40 mouse cellular contexts compared by ENCODE assay signal in the genomic region with DNA sequence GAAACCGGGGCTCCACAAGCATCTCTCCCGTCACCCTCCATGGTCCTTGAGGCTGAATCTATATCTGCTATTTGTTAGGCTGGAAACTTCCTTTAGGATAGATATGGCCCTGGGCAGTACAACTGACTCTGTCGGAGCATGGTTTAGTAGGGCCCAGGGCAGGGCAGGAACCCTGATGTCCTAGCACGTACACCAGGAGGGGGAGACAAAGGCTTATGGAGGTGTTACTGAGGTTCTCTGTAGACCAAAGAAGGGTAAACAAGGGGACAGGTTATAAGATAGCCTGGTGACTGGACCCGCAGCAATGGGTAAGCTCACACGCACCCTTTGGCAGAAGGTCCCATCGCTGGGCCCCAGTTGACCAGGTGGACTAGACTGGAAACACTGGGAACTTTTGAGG. TPM values are rescaled to one million over a fixed set of nuclear protein-coding genes. Genes with fewer than 3 reads are reported as not detected.
DNase-seq lines count a peak whose midpoint lies in the region; ATAC-seq and TF ChIP-seq lines count a peak whose summit lies in the region.
"Had no signal": no experiment of that assay in that cellular context is flagged by ENCODE, and none has a peak within 500 bp of the region (broad histone marks: within the 10 kb centered on the region; RNA-seq: fewer than 3 reads in every experiment).

No protein-coding gene starts in this region.

- H3K4me2 ChIP-seq in liver, postnatal 0 days (ENCODE audit: low read depth, low read length): no peak overlapping the region
- H3K4me2 ChIP-seq in CH12.LX (ENCODE audit: insufficient read depth, low read depth, poor library complexity, severe bottlenecking): no peak overlapping the region
- H3K4me2 ChIP-seq: embryonic facial prominence, embryonic 12.5 days; heart, embryonic 15.5 days; kidney, embryonic 15.5 days; liver, embryonic 12.5 days; midbrain, embryonic 12.5 days had no signal

- no peak for TF ChIP-seq EP300 in liver, postnatal 0 days (IDR thresholded peaks at IDR 0.05; ENCODE audit: low read depth)
- TF ChIP-seq EP300 in CH12.LX (IDR thresholded peaks at IDR 0.05; ENCODE audit: low read length): no peak

- H3K4me1 ChIP-seq in kidney, adult 2 months (ENCODE audit: control insufficient read depth, insufficient read depth, low read length): peaks cover 4% of the 10 kb centered on the region; the same call in 1 of the 2 replicates
- H3K4me1 ChIP-seq in liver, postnatal 0 days (ENCODE audit: insufficient read depth): peaks cover 13% of the 10 kb centered on the region; the same call in 1 of the 2 replicates
- peaks cover 3 to 23% of the 10 kb centered on the region in 2 experiments; a peak in 3 of 4 replicates for H3K4me1 ChIP-seq in CH12.LX (ENCODE audit: control insufficient read depth in 1 of 2, insufficient read depth in 2 of 2)

- in situ Hi-C loops in CH12.LX (cut with MboI; ENCODE audit: low pct_ligation_motif_present, low pct_unique_long_range_greater_than_20kb, low sequenced_read_pairs): no loop called here

- H3K9me3 ChIP-seq in liver, postnatal 0 days (ENCODE audit: low read length): no peaks in the 10 kb centered on the region
- no peaks in the 10 kb centered on the region for H3K9me3 ChIP-seq in CH12.LX (replicated peaks; ENCODE audit: low read length)
- H3K9me3 ChIP-seq: embryonic facial prominence, embryonic 12.5 days; G1E; heart, embryonic 10.5 days; heart, embryonic 15.5 days; kidney, embryonic 15.5 days; liver, embryonic 12.5 days; megakaryocyte, embryonic 14.5 days; midbrain, embryonic 12.5 days had no signal

- H3K27ac ChIP-seq in kidney, adult 2 months (ENCODE audit: insufficient read depth, low read depth, low read length): no peak overlapping the region
- no peak overlapping the region for H3K27ac ChIP-seq in liver, postnatal 0 days (ENCODE audit: low read depth)
- no peak overlapping the region for H3K27ac ChIP-seq in CH12.LX (ENCODE audit: insufficient read depth, low read depth)
- H3K27ac ChIP-seq: embryonic facial prominence, embryonic 12.5 days; heart, embryonic 10.5 days; heart, embryonic 15.5 days; kidney, embryonic 15.5 days; liver, embryonic 12.5 days; midbrain, embryonic 12.5 days had no signal

- no peaks in the 10 kb centered on the region for H3K36me3 ChIP-seq in kidney, adult 2 months (ENCODE audit: control insufficient read depth, insufficient read depth, low read length)
- no peaks in the 10 kb centered on the region for H3K36me3 ChIP-seq in liver, postnatal 0 days (replicated peaks; ENCODE audit: insufficient read depth, low read length)
- H3K36me3 ChIP-seq in CH12.LX (replicated peaks in 1 of 2; ENCODE audit: control insufficient read depth in 1 of 2, insufficient read depth in 1 of 2, low read length in 1 of 2): no peaks in the 10 kb centered on the region
- H3K36me3 ChIP-seq: embryonic facial prominence, embryonic 12.5 days; G1E; heart, embryonic 10.5 days; heart, embryonic 15.5 days; kidney, embryonic 15.5 days; liver, embryonic 12.5 days; midbrain, embryonic 12.5 days had no signal

- no peak overlapping the region for H3K9ac ChIP-seq in liver, postnatal 0 days (replicated peaks)
- no peak overlapping the region for H3K9ac ChIP-seq in CH12.LX (ENCODE audit: insufficient read depth, low read depth)
- H3K9ac ChIP-seq: embryonic facial prominence, embryonic 12.5 days; heart, embryonic 15.5 days; kidney, embryonic 15.5 days; liver, embryonic 12.5 days; midbrain, embryonic 12.5 days had no signal

- H3K79me2 ChIP-seq in CH12.LX (replicated peaks; ENCODE audit: control insufficient read depth, extremely low read depth, insufficient read depth, poor library complexity, severe bottlenecking): no peaks in the 10 kb centered on the region

- no peaks in the 10 kb centered on the region for H3K27me3 ChIP-seq in kidney, adult 2 months (replicated peaks; ENCODE audit: control insufficient read depth, insufficient read depth, low read length)
- peaks cover 6% of the 10 kb centered on the region; the same call in 1 of the 2 replicates for H3K27me3 ChIP-seq in liver, postnatal 0 days (ENCODE audit: insufficient read depth, low read length)
- H3K27me3 ChIP-seq in CH12.LX (replicated peaks): peaks cover 50% of the 10 kb centered on the region
- H3K27me3 ChIP-seq: heart, embryonic 15.5 days; Patski had no signal

- TF ChIP-seq CTCF in kidney, adult 2 months (conservative IDR thresholded peaks at IDR 0.05; ENCODE audit: insufficient read depth, insufficient read length, low read depth, low read length): 0 out of 2 replicates have a peak, but pooled peaks have one; percentile 3
- peak; percentile 24; the same call in 1 of the 2 replicates for TF ChIP-seq CTCF in liver, postnatal 0 days (IDR thresholded peaks at IDR 0.05; ENCODE audit: low read depth)
- TF ChIP-seq CTCF in CH12.LX (conservative IDR thresholded peaks at IDR 0.05 in 1 of 2, IDR thresholded peaks at IDR 0.05 in 1 of 2; ENCODE audit: low read depth in 2 of 2, low read length in 2 of 2): peak in 1 of 2 experiments; percentile 64; a peak in 2 of 4 replicates

- ATAC-seq in liver, postnatal 0 days: no peak
- ATAC-seq: forebrain, embryonic 16.5 days; hindbrain, embryonic 16.5 days; liver, embryonic 12.5 days; Patski had no signal

- 90% methylated on average over 7 of the region's 7 CpGs for WGBS in kidney, adult 2 months
- 77% methylated on average over 7 of the region's 7 CpGs for WGBS in liver, postnatal 0 days (ENCODE audit: insufficient replicate concordance)

- TF ChIP-seq RAD21 in CH12.LX (IDR thresholded peaks at IDR 0.05; ENCODE audit: low read depth, low read length): peak; percentile 61

- TF ChIP-seq POLR2A in kidney, adult 2 months (IDR thresholded peaks at IDR 0.05; ENCODE audit: low read depth, low read length): no peak
- no peak for TF ChIP-seq POLR2A in CH12.LX (IDR thresholded peaks at IDR 0.05; ENCODE audit: low read depth, low read length)

- no peak for DNase-seq in kidney, adult 2 months
- DNase-seq in kidney, adult 8-10 months: no peak
- DNase-seq in liver, postnatal 0 days: no peak
- DNase-seq in liver (no peak), 3T3-L1 (ENCODE audit: low read depth, low spot score) (peak; percentile 23), CH12.LX (ENCODE audit: extremely low read depth) (no peak)
- no peak for DNase-seq in right cerebral cortex, postnatal 25 days
- DNase-seq: cerebellum, adult 8-10 months; cerebellum, postnatal 36 days; gastrocnemius, postnatal 14 days; layer of hippocampus, postnatal 36 days; lung, postnatal 4 days; right cerebral cortex, adult 18-20 months; right cerebral cortex, postnatal 4 days; thymus, adult 2 months; thymus, postnatal 36 days had no signal

- dilution Hi-C loops in CH12.LX (cut with MboI; ENCODE audit: extremely low pct_ligation_motif_present, extremely low pct_unique_long_range_greater_than_20kb, low sequenced_read_pairs): no loop called here

- no peak overlapping the region for H3K4me3 ChIP-seq in kidney, adult 2 months (ENCODE audit: insufficient read depth, low read depth, low read length)
- no peak overlapping the region for H3K4me3 ChIP-seq in liver, postnatal 0 days (ENCODE audit: low read depth, low read length)
- H3K4me3 ChIP-seq in CH12.LX (replicated peaks in 1 of 3; ENCODE audit: low read depth in 2 of 3, low read length in 2 of 3, poor library complexity in 1 of 3): no peak overlapping the region
- H3K4me3 ChIP-seq: embryonic facial prominence, embryonic 12.5 days; erythroblast, embryonic 14.5 days; heart, embryonic 10.5 days; heart, embryonic 15.5 days; kidney, embryonic 15.5 days; liver, embryonic 12.5 days; megakaryocyte, embryonic 14.5 days; midbrain, embryonic 12.5 days had no signal

TF ChIP-seq in CH12.LX, 34 proteins besides CTCF, POLR2A, EP300 and RAD21:
- TF ChIP-seq ZMIZ1 (IDR thresholded peaks at IDR 0.05; ENCODE audit: low read depth, low read length) (no peak), CHD1 (IDR thresholded peaks at IDR 0.05; ENCODE audit: low read depth, low read length) (no peak), ZKSCAN1 (IDR thresholded peaks at IDR 0.05; ENCODE audit: borderline replicate concordance, low read depth, low read length) (no peak), PAX5 (IDR thresholded peaks at IDR 0.05; ENCODE audit: low read length) (no peak), IRF4 (IDR thresholded peaks at IDR 0.05; ENCODE audit: low read depth, low read length) (no peak), UBTF (IDR thresholded peaks at IDR 0.05; ENCODE audit: low read depth, low read length) (no peak), SMC3 (IDR thresholded peaks at IDR 0.05; ENCODE audit: low read depth, low read length) (peak; percentile 69), NRF1 (IDR thresholded peaks at IDR 0.05; ENCODE audit: low read depth, low read length) (no peak)

RNA-seq across cellular contexts. Expression of gene Prss42, which starts 19.4 kb away (rescaled TPM):
- not detected in 2 replicates for polyA plus RNA-seq in kidney, adult 2 months (2012; rRNA removed)
- polyA plus RNA-seq in liver, postnatal 0 days (2015; fragmentation: Nextera tagmentation; extraction: Ambion mirVana): not detected in 2 replicates
- total RNA-seq in CH12.LX (2012; rRNA removed) (0.29 and 0.34 TPM in 2 replicates), CH12.LX (2014; rRNA removed) (0.28 TPM in 1 of 2 replicates, not detected in the other)
- 1.1 and 1.2 TPM in 2 replicates for polyA plus RNA-seq in CH12.LX (2012; ENCODE audit: insufficient read length, low read depth)
- total RNA-seq: adrenal gland, postnatal 10 days; gastrocnemius, postnatal 14 days; granulocyte monocyte progenitor cell, adult 5-6 weeks; heart, postnatal 25 days; layer of hippocampus, postnatal 36 days; left cerebral cortex, postnatal 10 days had no signal
- polyA plus RNA-seq: C2C12; embryonic facial prominence, embryonic 12.5 days; erythroblast, embryonic 14.5 days; forebrain, embryonic 11.5 days; forebrain, embryonic 16.5 days; heart, embryonic 10.5 days; hindbrain, embryonic 11.5 days; hindbrain, embryonic 16.5 days; intestine, embryonic 14.5 days; kidney, embryonic 15.5 days; limb, embryonic 11.5 days; liver, embryonic 12.5 days; lung, embryonic 16.5 days; midbrain, embryonic 12.5 days; neural tube, embryonic 11.5 days; Patski; spleen, adult 2 months; thymus, adult 2 months had no signal

RNA-seq across cellular contexts. Expression of gene Pth1r, which starts 31.6 kb away (rescaled TPM):
- 740 and 847 TPM in 2 replicates for polyA plus RNA-seq in kidney, adult 2 months (2012; rRNA removed)
- 5.2 and 5.3 TPM in 2 replicates for polyA plus RNA-seq in liver, postnatal 0 days (2015; fragmentation: Nextera tagmentation; extraction: Ambion mirVana)
- total RNA-seq in CH12.LX (2012; rRNA removed) (0.34 and 0.76 TPM in 2 replicates), CH12.LX (2014; rRNA removed) (not detected in 2 replicates)
- 0.10 and 0.35 TPM in 2 replicates for polyA plus RNA-seq in CH12.LX (2012; ENCODE audit: insufficient read length, low read depth)
- total RNA-seq: G1E had no signal
- polyA plus RNA-seq: erythroblast, embryonic 14.5 days had no signal

RNA-seq across cellular contexts. Expression of gene Prss44, which starts 35.2 kb away (rescaled TPM):
- polyA plus RNA-seq in kidney, adult 2 months (2012; rRNA removed): not detected in 2 replicates
- polyA plus RNA-seq in liver, postnatal 0 days (2015; fragmentation: Nextera tagmentation; extraction: Ambion mirVana): not detected in 2 replicates
- total RNA-seq in CH12.LX (2012; rRNA removed) (not detected in 2 replicates), CH12.LX (2014; rRNA removed) (not detected in 2 replicates)
- 0.14 and 0.17 TPM in 2 replicates for polyA plus RNA-seq in CH12.LX (2012; ENCODE audit: insufficient read length, low read depth)
- total RNA-seq: adrenal gland, postnatal 10 days; gastrocnemius, postnatal 14 days; granulocyte monocyte progenitor cell, adult 5-6 weeks; heart, postnatal 25 days; layer of hippocampus, postnatal 36 days; left cerebral cortex, postnatal 10 days had no signal
- polyA plus RNA-seq: C2C12; embryonic facial prominence, embryonic 12.5 days; forebrain, embryonic 11.5 days; forebrain, embryonic 16.5 days; G1E; heart, embryonic 10.5 days; heart, embryonic 15.5 days; hindbrain, embryonic 11.5 days; hindbrain, embryonic 16.5 days; intestine, embryonic 14.5 days; kidney, embryonic 15.5 days; limb, embryonic 11.5 days; liver, embryonic 12.5 days; lung, embryonic 16.5 days; midbrain, embryonic 12.5 days; neural tube, embryonic 11.5 days; Patski; spleen, adult 2 months had no signal

RNA-seq across cellular contexts. Expression of gene Myl3, which starts 36.9 kb away (rescaled TPM):
- 1.6 and 11.5 TPM in 2 replicates for polyA plus RNA-seq in kidney, adult 2 months (2012; rRNA removed)
- polyA plus RNA-seq in liver, postnatal 0 days (2015; fragmentation: Nextera tagmentation; extraction: Ambion mirVana): 0.52 and 2.0 TPM in 2 replicates
- total RNA-seq in CH12.LX (2012; rRNA removed) (not detected in 2 replicates), CH12.LX (2014; rRNA removed) (not detected in 2 replicates)
- not detected in 2 replicates for polyA plus RNA-seq in CH12.LX (2012; ENCODE audit: insufficient read length, low read depth)
- total RNA-seq: G1E; granulocyte monocyte progenitor cell, adult 5-6 weeks; layer of hippocampus, postnatal 36 days had no signal
- polyA plus RNA-seq: C2C12; erythroblast, embryonic 14.5 days; forebrain, embryonic 11.5 days; G1E had no signal

RNA-seq across cellular contexts. Expression of gene Prss43, which starts 47.9 kb away (rescaled TPM):
- polyA plus RNA-seq in kidney, adult 2 months (2012; rRNA removed): not detected in 2 replicates
- polyA plus RNA-seq in liver, postnatal 0 days (2015; fragmentation: Nextera tagmentation; extraction: Ambion mirVana): not detected in 2 replicates
- total RNA-seq in CH12.LX (2012; rRNA removed): not detected in 2 replicates
- not detected in 2 replicates for total RNA-seq in CH12.LX (2014; rRNA removed)
- polyA plus RNA-seq in CH12.LX (2012; ENCODE audit: insufficient read length, low read depth): not detected in 2 replicates
- total RNA-seq: adrenal gland, postnatal 10 days; gastrocnemius, postnatal 14 days; granulocyte monocyte progenitor cell, adult 5-6 weeks; heart, postnatal 25 days; layer of hippocampus, postnatal 36 days had no signal
- polyA plus RNA-seq: C2C12; embryonic facial prominence, embryonic 12.5 days; erythroblast, embryonic 14.5 days; forebrain, embryonic 11.5 days; forebrain, embryonic 16.5 days; G1E; heart, embryonic 10.5 days; heart, embryonic 15.5 days; hindbrain, embryonic 11.5 days; intestine, embryonic 14.5 days; kidney, embryonic 15.5 days; limb, embryonic 11.5 days; liver, embryonic 12.5 days; lung, embryonic 16.5 days; midbrain, embryonic 12.5 days; neural tube, embryonic 11.5 days; Patski; spleen, adult 2 months; thymus, adult 2 months had no signal

Comparison
In these comparisons a context has a peak if more than half of its experiments do, and no peak if none do; other contexts are left out.
1. RNA of gene Pth1r, which starts 31.6 kb away (polyA plus RNA-seq): 740 to 847 TPM in kidney, adult 2 months; 5.2 to 5.3 TPM in liver, postnatal 0 days and 0.10 to 0.35 TPM in CH12.LX; every median in the first group is over 100 times any median in the second.